Mouse (Mus musculus) bone marrow, adult 2 months (tissue): ENCODE results near the gene Nuf2.

Experiments used
- CTCF ChIP-seq: fragments of 200-500 bp; IDR thresholded peaks from 2 replicates; pipeline ENCODE4 v1.5.1; 2011; ENCODE audit warnings: low read length, control low read depth; ENCODE audit not compliant: control insufficient read depth, insufficient read depth
- POLR2A ChIP-seq: fragments of 200-500 bp; IDR thresholded peaks from 2 replicates; pipeline ENCODE4 v1.6.1; 2011; ENCODE audit warnings: low read depth, mild to moderate bottlenecking, control low read depth, low read length, borderline replicate concordance; ENCODE audit not compliant: control insufficient read depth

DNA sequence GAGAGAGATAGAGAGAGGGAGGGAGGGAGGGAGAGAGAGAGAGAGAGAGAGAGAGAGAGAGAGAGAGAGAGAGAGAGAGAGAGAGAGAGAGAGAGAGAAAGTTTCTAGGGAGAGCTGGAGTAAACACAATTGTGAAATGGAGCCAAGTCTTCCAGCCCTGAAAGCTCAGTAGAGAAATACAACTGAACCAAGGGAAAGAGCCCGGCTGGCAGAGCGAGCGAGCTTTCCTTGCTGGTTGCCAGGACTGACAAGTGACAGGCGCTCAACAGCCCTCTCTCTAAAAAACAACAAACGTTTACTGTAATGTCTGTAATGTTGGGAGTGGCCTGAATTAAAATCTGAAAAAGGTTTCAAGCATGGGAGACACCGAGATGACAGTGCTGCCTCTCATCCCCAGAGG lies 24.9 kb downstream of the Nuf2 start:
- TF ChIP-seq CTCF (no peak), POLR2A (no peak)
